Mouse (Mus musculus): Measurements from ENCODE around the gene Gne.

Gene Gne

GRCm38 (mm10) chr4:44083945-44084344, at the start of gene Gne:
Gene Gne (minus strand): TSS chr4:44084177.
- DNase-seq: no peak

GRCm38 (mm10) chr4:44126805-44127204, 42.8 kb upstream of the Gne start:
- no peak for DNase-seq

GRCm38 (mm10) chr4:44119410-44120201, 35.6 kb upstream of the Gne start:
- DNase-seq: no peak

- DNase-seq: no peak
Observed at GRCm38 (mm10) chr4:44115046-44115445, 31.1 kb upstream of the Gne start.

GRCm38 (mm10) chr4:44113393-44114138, 29.6 kb upstream of the Gne start:
- no peak for DNase-seq

GRCm38 (mm10) chr4:44112741-44113140, 28.8 kb upstream of the Gne start:
- no peak for DNase-seq

GRCm38 (mm10) chr4:44110771-44111170, 26.8 kb upstream of the Gne start:
- no peak for DNase-seq

- DNase-seq: no peak
Observed at GRCm38 (mm10) chr4:44108297-44108696, 24.3 kb upstream of the Gne start.

GRCm38 (mm10) chr4:44107339-44107738, 23.4 kb upstream of the Gne start:
- no peak for DNase-seq

GRCm38 (mm10) chr4:44106297-44106821, 22.4 kb upstream of the Gne start:
- DNase-seq: no peak

- DNase-seq: no peak
Observed at GRCm38 (mm10) chr4:44104195-44104917, 20.4 kb upstream of the Gne start.

GRCm38 (mm10) chr4:44103620-44104019, 19.6 kb upstream of the Gne start:
- no peak for DNase-seq

GRCm38 (mm10) chr4:44097576-44098335, 13.8 kb upstream of the Gne start:
- DNase-seq: no peak

GRCm38 (mm10) chr4:44094475-44094874, 10.5 kb upstream of the Gne start:
- no peak for DNase-seq

GRCm38 (mm10) chr4:44092359-44092758, 8.4 kb upstream of the Gne start:
- DNase-seq: no peak

- DNase-seq: no peak
Observed at GRCm38 (mm10) chr4:44085566-44085965, 1.6 kb upstream of the Gne start.

- DNase-seq: no peak
Observed at GRCm38 (mm10) chr4:44084602-44085325, 787 bp upstream of the Gne start.

- DNase-seq: no peak
Observed at GRCm38 (mm10) chr4:44078358-44078933, 5.5 kb downstream of the Gne start.

GRCm38 (mm10) chr4:44074422-44074821, 9.6 kb downstream of the Gne start:
- DNase-seq: no peak

- no peak for DNase-seq
Observed at GRCm38 (mm10) chr4:44073799-44074198, 10.2 kb downstream of the Gne start.

- DNase-seq: no peak
Observed at GRCm38 (mm10) chr4:44072873-44073441, 11.0 kb downstream of the Gne start.
